Mouse (Mus musculus) ES-E14 (cell line): ENCODE data around the gene Ngfr. TPM values are rescaled to one million over a fixed set of nuclear protein-coding genes. Genes with fewer than 3 reads are reported as not detected.

Experiments
- DNase-seq: peaks from one replicate; pipeline ENCODE4 v3.0.0-alpha.2; 2013; ENCODE audit warnings: low read depth, low spot score
- H3K27ac ChIP-seq: 2 replicates; pipeline ENCODE4 v1.5.1; 2012; ENCODE audit warnings: low read depth, mild to moderate bottlenecking, low read length, moderate library complexity, mixed read lengths; ENCODE audit not compliant: poor library complexity, insufficient read depth, severe bottlenecking
- H3K36me3 ChIP-seq: 2 replicates; pipeline ENCODE4 v1.6.1; 2012; ENCODE audit warnings: mild to moderate bottlenecking, low read length, moderate library complexity, mixed read lengths; ENCODE audit not compliant: control insufficient read depth, poor library complexity, insufficient read depth, severe bottlenecking
- H3K4me1 ChIP-seq, 2 experiments: fragments of 150-350 bp in 1 of 2; sonication (generic) in 1 of 2; 2 replicates each; pipeline ENCODE4 v1.6.1; 2012; ENCODE audit warnings: low read length in 2 of 2, mild to moderate bottlenecking in 1 of 2, mixed read lengths in 1 of 2; ENCODE audit not compliant: control insufficient read depth in 2 of 2, insufficient read depth in 2 of 2, poor library complexity in 1 of 2
- H3K4me3 ChIP-seq, 2 experiments: fragments of 150-350 bp in 1 of 2; sonication (generic) in 1 of 2; 2 replicates each; pipeline ENCODE4 v1.5.1; 2012; ENCODE audit warnings: low read length in 2 of 2, low read depth in 1 of 2, mild to moderate bottlenecking in 1 of 2, mixed read lengths in 1 of 2; ENCODE audit not compliant: insufficient read depth in 1 of 2, poor library complexity in 1 of 2, severe bottlenecking in 1 of 2
- H3K9ac ChIP-seq: 2 replicates; pipeline ENCODE4 v1.6.1; 2012; ENCODE audit warnings: low read depth, mild to moderate bottlenecking, low read length, mixed read lengths; ENCODE audit not compliant: poor library complexity, insufficient read depth, severe bottlenecking
- H3K9me3 ChIP-seq: fragments of 150-350 bp; sonication (generic); 2 replicates; pipeline ENCODE4 v1.6.1; 2012; ENCODE audit warnings: low read depth, mild to moderate bottlenecking, low read length; ENCODE audit not compliant: control insufficient read depth, insufficient read depth
- CHD2 ChIP-seq: IDR thresholded peaks from 2 replicates; pipeline ENCODE4 v1.6.1; 2014; ENCODE audit warnings: mild to moderate bottlenecking, low read depth, low read length, inconsistent platforms
- HCFC1 ChIP-seq: IDR thresholded peaks from 2 replicates; pipeline ENCODE4 v1.6.1; 2012; ENCODE audit warnings: low read length, inconsistent platforms, borderline replicate concordance; ENCODE audit not compliant: insufficient read depth
- MAFK ChIP-seq: IDR thresholded peaks from 2 replicates; pipeline ENCODE4 v1.6.1; 2014; ENCODE audit warnings: mild to moderate bottlenecking, low read depth, low read length, inconsistent platforms; ENCODE audit not compliant: insufficient read depth
- ZC3H11A ChIP-seq: IDR thresholded peaks from 2 replicates; pipeline ENCODE4 v1.6.1; 2012; ENCODE audit warnings: low read depth, mild to moderate bottlenecking, inconsistent platforms, low read length, borderline replicate concordance
- ZNF384 ChIP-seq: IDR thresholded peaks from 2 replicates; pipeline ENCODE4 v1.6.1; 2012; ENCODE audit warnings: low read depth, low read length, inconsistent platforms
- in situ Hi-C, 2 experiments: fragments of 600-800 bp; cut with MboI; formaldehyde crosslinking; loops; one replicate each; pipeline ENCODE4 v1.15.1; 2025; ENCODE audit warnings: low sequenced_read_pairs in 2 of 2, inconsistent platforms in 1 of 2; ENCODE audit not compliant: unreplicated experiment in 2 of 2
- total RNA-seq: library from RNA; depleted of rRNA; stranded (reverse); fragments of 300-350 nt; gene quantifications from 2 replicates; pipeline ENCODE4 v1.2.3, GENCODE M21; 2012

Ngfr gene
- total RNA-seq, 1 experiment = 19.9 TPM

- H3K4me3 ChIP-seq = no peak overlapping the region
- H3K9ac ChIP-seq = no peak overlapping the region
- H3K4me1 ChIP-seq = peaks cover 5 to 13% of the 10 kb centered on the region in 2 experiments; a peak in 1 of 4 replicates
- no peak for DNase-seq
- TF ChIP-seq ZNF384 = no peak
- TF ChIP-seq ZC3H11A = no peak
- TF ChIP-seq CHD2 = peak; percentile 89
- TF ChIP-seq HCFC1 = no peak
- H3K36me3 ChIP-seq = 0 out of 2 replicates have a peak, but pooled peaks cover 3% of the 10 kb centered on the region
- in situ Hi-C loops = no loop called here
- H3K9me3 ChIP-seq = no peaks in the 10 kb centered on the region
- no peak overlapping the region for H3K27ac ChIP-seq
These were observed 43.0 kb upstream of the Ngfr start for GRCm38 (mm10) chr11:95630558-95630957.

GRCm38 (mm10) chr11:95622426-95622825 is 34.9 kb upstream of the Ngfr start:
- DNase-seq = peak; percentile 51
- Histone ChIP-seq H3K9me3 (no peaks in the 10 kb centered on the region), H3K36me3 (0 out of 2 replicates have a peak, but pooled peaks cover 3% of the 10 kb centered on the region), H3K4me3 (peak overlapping the region; percentile 15 to 31), H3K9ac (peak overlapping the region; percentile 39; the same call in 1 of the 2 replicates), H3K4me1 (peaks cover 15 to 38% of the 10 kb centered on the region in 2 experiments), H3K27ac (peak overlapping the region; percentile 53)
- TF ChIP-seq ZNF384 (no peak), CHD2 (no peak), HCFC1 (no peak), ZC3H11A (no peak), MAFK (no peak)
- in situ Hi-C loops = no loop called here

- in situ Hi-C loops = no loop called here
- Histone ChIP-seq H3K4me1 (peaks cover 17 to 41% of the 10 kb centered on the region in 2 experiments), H3K36me3 (0 out of 2 replicates have a peak, but pooled peaks cover under 1% of the 10 kb centered on the region), H3K9me3 (no peaks in the 10 kb centered on the region), H3K9ac (peak overlapping the region; percentile 39; the same call in 1 of the 2 replicates), H3K27ac (peak overlapping the region; percentile 53), H3K4me3 (peak overlapping the region; percentile 15 to 31; a peak in 3 of 4 replicates)
- DNase-seq = peak; percentile 82
- TF ChIP-seq HCFC1 (no peak), ZC3H11A (no peak), MAFK (no peak), ZNF384 (no peak)
These were observed 34.1 kb upstream of the Ngfr start for GRCm38 (mm10) chr11:95621541-95622130.

GRCm38 (mm10) chr11:95621010-95621409 is 33.5 kb upstream of the Ngfr start:
- Histone ChIP-seq H3K4me3 (no peak overlapping the region), H3K9me3 (no peaks in the 10 kb centered on the region), H3K36me3 (no peaks in the 10 kb centered on the region), H3K4me1 (peaks cover 20 to 44% of the 10 kb centered on the region in 2 experiments), H3K27ac (peak overlapping the region; percentile 51), H3K9ac (peak overlapping the region; percentile 14; the same call in 1 of the 2 replicates)
- DNase-seq = no peak
- TF ChIP-seq CHD2 = no peak
- TF ChIP-seq HCFC1 = no peak
- no peak for TF ChIP-seq ZNF384
- TF ChIP-seq ZC3H11A = no peak
- no peak for TF ChIP-seq MAFK
- in situ Hi-C loops = no loop called here
